Mouse (Mus musculus): ENCODE measurements around the gene Eif2b2.

Eif2b2 gene

DNA sequence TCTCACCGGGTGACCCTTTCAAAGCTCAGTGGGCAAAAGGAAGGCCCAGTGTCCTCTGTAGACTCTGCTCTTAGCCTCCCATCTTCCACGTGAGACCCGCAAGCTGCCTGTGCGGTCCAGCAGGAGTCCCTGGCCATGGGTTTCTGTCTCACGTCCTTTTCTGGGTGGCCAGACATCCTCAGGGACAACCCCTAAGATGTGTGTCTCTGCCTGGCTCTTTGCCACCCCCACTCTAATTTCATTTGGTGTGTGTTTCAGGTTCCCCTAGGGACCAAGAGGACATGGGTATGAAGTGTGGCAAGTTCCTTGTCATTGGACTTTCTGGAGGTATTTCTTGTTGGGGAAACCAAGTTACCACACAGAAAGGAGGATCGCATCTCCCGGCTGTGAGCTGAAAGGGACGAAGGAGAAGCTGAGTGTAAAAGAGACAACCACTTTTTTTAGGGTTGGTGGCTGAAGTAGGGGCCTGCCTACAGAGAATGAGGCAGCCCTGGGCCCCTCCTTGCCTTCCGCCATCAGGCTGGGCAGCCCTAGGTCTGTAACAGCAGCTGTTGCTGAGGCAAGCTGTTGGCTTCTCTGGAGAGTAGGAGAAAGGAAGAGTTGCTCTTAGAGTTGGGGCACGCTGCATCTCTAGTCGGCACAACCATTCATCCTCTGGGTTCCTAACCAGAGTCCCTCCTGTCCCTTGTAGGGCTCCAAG is 25.2 kb upstream of the Eif2b2 start:
- in situ Hi-C loops (cut with MboI) = no loop called here

DNA sequence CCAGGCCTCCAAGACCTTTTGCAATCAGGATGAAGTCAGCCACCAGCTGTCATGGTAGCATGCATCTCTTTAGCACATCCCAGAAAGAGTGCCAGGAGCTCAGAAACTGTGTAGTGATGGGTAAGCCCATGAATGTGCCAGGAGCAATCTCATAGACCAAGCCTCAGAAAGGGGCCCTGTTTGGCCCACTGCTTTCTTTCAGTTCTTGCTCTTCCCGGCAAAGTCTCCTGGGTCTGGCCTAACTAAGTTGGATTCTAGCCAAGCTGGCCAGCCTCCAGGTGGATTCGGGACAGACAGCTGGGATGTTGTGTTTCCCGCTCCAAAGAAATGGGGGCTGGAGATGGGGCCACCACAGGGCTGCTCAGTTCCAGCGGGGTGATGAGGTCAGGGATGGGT is 24.7 kb upstream of the Eif2b2 start:
- in situ Hi-C loops (cut with MboI) = no loop called here

DNA sequence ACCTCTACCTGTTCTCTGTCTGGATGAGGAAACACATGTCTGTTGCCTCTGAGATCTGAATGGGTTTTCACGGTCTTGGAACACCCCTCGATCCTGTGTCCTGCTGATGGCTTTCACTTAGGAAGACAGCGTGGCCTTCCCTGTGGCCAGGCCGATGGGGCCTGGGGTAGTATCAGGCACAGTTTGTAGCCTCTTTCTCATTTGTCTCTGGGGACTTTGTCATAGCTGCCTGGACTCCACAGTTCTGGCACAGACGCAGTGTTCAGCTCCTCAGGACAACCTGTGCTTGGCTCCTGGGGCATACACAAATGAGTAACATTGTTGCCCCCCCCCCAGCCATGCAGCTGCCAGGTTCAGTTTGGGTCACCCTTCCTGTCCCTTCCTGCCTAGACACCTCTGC is 24.2 kb upstream of the Eif2b2 start:
- in situ Hi-C loops (cut with MboI) = no loop called here

DNA sequence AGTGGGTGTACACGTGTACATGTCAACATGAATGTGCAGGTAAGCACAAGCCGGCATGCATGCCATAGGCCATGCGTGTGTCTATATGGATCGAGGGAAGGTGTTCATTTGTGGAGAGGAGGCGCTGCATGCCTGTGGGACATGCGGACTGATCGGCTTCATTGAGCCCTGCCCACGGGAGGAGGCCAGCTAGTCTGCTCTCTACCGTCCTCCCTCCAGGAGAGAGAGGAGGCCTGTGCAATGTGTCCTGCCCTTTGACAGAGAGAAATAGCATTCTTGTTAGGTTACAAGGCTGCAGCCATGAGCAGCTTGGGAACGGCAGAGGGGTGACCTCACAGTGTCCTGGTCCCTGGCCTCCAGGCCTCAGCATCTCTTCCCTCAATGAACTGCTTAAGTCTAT is 23.1 kb upstream of the Eif2b2 start:
- in situ Hi-C loops (cut with MboI) = no loop called here

DNA sequence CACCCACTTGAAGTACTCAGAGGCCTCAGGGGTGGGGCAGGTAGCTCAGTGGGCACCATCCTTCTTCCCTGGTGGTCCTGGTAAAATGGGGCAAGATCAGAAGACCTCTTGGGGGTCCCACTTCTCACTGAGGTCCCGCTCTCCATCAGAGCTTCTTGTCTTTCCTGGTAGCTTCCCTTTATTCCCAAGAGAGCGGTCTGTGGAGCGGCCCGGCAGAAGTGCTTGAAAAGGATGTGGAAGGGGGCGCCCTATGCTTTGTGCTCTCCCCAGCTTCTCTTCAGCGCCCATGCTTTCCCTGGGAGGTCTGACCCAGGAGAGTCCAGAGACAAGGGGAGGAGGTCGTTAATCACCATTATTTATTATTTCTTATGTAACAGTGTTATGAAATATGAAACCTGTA is 21.9 kb upstream of the Eif2b2 start:
- in situ Hi-C loops (cut with MboI) = no loop called here

DNA sequence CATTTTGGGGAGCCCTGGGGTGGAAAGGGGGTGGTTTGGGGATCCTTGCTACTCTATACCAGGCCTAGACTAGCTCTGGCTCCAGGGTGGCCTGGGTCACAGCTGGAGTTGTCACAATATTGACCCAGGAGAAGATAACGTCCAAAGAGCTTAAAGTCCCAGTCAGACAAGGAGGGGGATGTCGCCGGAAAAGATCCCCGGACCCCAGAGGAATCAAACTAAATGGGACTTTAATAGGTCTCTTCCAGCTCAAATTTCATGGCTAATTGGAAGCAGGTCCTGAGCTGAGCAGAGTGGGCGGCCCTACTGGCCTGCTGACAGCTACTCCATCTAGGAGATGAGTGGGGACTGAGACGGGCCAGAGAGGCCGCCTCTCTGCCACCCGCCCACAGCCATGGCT is 21.3 kb upstream of the Eif2b2 start:
- in situ Hi-C loops (cut with MboI) = no loop called here

DNA sequence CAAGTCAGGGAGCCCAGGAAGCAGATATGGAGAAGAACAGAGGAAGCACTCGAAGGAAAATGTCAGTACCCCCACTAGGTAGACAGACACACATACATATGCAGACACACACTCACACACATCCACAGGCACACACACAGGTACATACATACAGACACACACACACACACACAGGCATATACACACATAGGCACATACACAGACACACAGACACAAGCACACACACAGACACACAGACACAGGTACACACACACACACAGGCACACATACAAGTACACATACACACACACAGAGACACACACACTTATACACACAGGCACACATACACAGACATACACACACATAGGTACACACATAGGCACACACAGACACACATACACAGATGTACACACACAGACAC is 19.3 kb upstream of the Eif2b2 start:
- in situ Hi-C loops (cut with MboI) = no loop called here

DNA sequence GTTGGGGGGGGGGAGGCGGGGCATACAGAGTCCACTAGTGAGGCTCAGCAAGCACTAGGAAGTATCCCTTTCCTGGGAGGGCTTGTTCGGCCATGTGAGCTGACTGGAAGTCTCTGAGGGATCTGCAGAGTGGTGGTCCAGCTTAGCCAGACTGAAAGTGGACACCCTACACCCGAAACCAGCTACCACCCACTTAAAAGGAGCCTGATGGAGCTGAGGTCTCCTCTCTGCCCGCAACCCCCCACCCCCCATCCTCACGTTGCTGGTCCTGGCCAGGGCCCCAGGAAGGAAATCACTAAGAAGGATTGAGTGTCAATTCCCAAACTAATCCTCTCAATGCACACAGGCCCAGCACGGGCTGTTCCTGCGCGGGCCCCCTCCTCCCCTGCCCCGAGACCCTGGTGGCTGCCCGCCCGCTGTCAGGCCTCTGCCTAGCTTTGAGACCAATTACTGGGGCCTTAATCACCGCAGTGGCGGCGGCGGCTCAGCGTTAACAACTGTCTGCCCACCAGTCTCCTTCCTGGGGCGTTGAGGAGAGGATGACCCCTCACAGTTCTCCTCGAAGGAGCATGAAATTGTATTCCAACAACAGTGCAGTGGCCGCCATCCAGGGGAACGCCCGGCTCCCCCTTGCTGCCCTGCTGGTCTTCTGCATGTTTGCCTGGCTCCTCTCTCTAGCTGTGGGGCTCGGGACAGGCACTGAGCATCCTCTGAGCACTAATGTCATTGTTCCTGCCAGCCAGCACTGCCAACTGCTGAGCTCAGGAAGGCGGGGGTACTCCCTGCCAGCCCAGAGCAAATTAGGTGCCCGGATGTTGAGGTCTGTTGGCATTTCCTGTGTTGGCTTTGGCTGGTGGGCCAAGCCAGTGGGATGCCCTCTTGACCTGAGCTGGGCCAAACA is 18.1 kb upstream of the Eif2b2 start:
- in situ Hi-C loops (cut with MboI) = no loop called here

DNA sequence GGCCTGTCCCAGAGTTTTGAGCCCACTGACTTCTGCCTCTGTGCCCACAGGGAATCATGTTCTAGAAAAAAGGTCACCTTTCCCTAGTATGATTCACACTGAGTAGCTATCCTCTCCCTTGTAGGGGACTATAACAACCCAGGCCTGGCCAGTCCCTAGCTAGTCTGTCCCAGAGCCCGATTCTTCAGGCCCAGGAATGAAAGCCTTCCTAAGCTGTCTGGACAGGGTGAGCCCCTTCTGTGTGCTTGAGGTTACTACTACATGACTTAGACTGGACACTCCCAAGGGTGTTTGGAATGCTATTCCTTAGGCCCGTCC is 17.5 kb upstream of the Eif2b2 start:
- in situ Hi-C loops (cut with MboI) = no loop called here

DNA sequence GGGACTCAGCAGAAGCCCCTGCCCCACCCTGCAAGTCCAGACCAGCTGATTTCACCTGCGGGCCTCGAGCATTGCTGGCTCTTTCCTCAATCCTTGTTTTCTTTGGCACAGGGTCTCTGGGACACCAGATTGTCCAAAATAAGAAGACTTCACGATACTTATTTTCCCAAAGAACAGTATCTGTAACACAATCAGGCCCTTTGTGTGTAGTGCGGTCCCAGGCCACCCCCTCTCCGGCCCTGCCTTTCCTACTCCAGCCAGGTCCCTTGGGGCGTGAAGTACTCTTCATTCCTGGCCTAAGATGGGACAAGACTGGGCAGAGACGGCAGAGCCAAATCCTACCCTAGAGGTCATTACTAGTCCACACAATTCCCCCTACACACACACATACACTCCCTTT is 17.1 kb upstream of the Eif2b2 start:
- in situ Hi-C loops (cut with MboI) = no loop called here

DNA sequence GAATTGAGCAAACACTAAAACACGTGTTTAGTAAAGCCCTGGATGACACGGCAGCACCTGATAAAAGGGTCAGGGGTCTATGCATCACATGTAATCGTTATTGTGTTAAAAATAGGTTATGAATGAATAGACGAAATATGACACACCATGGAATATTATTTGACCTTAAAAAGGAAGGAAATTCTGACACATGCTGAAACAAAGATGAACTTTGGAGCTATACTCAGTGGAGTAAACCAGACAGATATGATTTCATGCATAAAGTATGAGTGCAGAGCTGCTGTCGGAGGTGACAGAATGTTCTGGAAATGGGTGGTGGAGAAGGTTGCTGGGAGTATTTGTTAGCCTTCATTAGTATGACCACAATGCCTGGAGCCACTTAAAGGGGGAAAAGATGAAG is 15.6 kb upstream of the Eif2b2 start:
- in situ Hi-C loops (cut with MboI) = no loop called here

DNA sequence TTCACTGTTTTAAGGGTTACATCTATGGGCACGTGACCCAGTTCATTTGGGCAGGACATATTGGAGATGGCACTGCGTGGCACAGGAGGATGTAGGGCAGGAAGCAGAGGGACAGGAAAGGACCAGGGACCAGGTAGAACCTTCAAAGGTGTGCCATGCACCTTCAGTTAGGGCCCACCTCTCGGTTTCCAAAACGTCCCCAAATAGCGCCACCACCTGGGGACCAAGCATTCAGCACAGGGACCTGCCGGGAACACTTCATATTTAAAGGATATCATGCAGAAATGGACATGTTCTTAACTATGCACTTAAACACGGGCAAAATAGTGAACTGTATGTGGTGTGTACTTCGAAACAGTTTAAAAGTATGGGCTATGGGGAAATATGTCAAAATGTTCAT is 15.2 kb upstream of the Eif2b2 start:
- in situ Hi-C loops (cut with MboI) = no loop called here

DNA sequence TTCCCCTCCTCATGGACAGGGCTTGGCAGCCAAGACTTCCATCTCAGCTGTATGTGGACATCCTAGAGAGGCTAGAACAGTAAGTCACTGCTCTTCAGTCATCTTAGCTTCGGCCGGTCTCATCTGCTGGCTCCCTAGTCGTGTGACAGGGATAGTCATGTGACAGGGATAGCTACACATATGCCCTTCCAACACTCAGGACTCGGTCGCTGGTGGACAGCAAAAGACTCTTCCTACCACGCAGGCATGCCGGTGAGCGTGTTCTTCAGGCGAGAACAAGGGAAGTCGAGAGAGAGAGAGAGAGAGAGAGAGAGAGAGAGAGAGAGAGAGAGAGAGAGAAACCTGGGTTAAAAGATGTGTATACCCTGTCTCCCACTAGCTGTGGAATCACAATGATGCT is 13.9 kb upstream of the Eif2b2 start:
- in situ Hi-C loops (cut with MboI) = no loop called here

DNA sequence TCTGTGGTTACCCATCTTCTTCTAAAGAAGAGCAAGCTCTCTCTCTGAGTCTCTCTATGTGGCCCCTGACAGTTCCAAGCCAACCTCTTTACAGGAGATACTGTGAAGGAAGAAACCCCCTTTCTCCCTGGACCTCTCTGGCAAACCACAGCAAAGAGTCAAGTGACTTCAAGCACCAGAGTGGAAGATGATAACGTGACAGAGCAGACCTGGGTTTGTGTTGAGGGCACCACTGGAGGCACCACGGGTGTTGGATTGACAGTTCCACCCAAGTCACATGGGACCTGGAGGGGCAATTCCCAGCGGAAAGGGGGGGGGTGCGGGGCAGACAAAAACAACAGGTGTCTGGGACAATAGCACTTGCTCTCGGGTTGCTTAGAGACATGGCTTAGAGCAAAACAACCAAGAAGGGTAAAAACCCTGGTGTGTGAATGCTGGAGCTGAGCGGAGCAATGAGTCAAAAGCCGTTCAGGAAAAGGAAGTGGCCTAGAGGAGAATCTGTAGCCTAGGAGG is 10.5 kb upstream of the Eif2b2 start:
- in situ Hi-C loops (cut with MboI) = no loop called here

DNA sequence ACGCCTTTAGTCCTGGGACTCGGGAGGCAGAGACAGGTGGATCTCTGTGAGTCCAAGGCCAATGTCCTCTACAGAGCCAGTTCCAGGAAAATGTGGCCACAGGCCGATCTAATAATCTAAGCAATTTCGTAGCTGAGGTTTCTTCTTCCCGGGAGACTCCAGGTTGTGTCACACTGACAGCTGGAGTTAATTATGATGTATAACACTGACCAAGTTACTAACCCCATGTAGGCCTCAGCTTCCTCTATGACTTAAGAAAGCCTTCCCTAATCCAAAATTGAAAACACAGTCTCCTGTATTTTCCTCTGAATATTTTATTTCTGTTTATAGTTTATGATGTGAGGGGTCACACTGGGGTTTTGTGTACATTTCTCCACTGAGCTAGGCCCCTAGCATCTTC is 4.2 kb upstream of the Eif2b2 start:
- in situ Hi-C loops (cut with MboI) = no loop called here

DNA sequence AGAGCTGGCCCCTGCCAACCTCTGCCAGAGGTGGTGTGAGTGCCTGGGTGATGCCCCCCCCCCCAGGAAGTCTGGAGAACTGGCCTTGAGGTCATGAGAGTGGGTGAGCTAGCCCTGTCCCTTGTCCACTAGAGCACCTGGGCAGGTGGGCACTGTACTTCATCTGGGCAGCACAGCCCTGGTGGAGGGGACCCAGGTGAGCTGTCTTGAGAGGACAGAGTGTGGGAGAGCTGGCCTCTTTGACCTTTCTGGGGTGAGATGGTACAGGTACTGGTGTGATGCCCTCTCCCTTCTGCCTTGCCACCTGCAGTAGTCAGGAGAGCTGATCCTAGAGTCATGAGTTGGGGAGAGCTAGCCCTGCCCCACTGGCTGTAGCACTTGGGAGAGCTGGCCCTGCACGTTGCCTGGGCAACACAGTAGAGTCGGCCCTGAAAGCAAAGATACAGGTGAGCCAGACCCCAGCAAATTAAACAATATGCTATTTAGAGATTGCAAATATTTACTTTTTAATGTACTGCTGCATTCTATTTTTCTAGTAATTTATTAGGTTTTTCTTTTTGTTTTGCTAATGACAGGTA is 1.5 kb upstream of the Eif2b2 start:
- in situ Hi-C loops (cut with MboI) = no loop called here

DNA sequence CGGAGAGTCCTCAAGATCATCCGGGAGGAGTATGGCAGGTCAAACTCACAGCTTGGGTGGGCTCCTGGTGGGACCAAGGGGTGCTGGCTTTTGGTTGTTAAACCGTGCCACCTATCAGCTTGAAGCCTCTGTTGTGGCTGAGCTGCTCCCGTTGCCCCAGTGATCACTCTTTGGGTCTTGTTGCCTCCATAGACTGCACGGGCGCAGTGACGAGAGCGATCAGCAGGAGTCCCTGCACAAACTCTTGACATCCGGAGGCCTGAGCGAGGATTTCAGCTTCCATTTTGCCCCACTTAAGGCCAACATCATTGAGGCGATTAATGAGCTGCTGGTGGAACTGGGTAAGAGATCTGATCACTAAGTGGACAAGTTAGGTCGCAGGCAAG is 617 bp downstream of the Eif2b2 start:
- in situ Hi-C loops (cut with MboI) = no loop called here

DNA sequence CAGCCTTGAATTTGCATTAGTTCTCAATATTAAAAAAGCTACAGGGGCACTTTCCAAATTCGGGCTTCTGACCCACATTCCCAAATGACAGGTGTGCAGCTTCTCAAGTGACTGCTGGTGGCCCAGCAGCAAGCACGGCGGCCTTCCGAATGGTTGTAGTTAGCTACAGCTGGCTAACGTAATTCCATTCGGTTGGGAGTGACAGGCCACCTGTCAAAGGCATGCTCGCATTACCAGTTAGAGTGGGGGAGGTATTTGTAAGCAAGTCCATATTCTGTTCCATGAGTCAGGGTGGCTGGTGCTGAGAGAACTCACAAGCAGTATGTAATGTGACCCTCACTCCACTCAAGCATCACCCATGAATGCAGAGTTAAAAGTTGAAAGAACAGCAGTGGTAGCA is 7.9 kb downstream of the Eif2b2 start:
- in situ Hi-C loops (cut with MboI) = no loop called here

DNA sequence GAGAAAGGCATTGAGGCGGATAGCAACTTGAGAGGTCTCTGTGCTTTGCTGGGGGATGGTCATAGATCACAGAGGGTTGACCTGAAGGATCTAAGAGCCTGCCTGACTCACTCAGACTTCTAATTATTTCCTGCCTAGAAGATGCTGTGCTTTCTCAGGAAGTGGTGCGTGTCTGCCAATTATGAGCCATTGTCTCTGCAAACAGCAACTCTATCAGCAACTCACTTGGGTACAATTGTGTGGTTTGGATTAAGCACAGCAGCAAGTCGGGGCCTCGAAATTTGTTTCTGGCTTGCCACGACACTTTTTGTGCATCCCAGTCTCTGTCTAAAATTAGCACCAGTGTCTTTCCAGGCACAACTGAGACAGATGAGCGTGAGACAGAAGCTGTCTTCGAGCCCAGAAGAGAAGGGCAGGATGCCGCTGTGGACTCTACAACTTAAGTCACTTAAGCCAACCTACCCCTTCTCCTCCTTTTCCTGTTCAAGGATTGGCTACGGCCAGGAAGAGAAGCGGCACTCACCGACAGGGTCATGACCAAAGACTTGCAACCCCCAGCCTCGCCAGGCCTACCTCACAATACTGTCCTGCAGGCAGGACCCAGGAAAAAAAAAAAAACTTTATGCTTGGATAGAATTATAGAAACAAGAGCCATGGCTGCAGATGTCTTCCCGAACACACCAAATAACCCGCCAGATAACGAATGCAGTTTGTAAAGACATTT is 8.8 kb downstream of the Eif2b2 start:
- in situ Hi-C loops (cut with MboI) = no loop called here

DNA sequence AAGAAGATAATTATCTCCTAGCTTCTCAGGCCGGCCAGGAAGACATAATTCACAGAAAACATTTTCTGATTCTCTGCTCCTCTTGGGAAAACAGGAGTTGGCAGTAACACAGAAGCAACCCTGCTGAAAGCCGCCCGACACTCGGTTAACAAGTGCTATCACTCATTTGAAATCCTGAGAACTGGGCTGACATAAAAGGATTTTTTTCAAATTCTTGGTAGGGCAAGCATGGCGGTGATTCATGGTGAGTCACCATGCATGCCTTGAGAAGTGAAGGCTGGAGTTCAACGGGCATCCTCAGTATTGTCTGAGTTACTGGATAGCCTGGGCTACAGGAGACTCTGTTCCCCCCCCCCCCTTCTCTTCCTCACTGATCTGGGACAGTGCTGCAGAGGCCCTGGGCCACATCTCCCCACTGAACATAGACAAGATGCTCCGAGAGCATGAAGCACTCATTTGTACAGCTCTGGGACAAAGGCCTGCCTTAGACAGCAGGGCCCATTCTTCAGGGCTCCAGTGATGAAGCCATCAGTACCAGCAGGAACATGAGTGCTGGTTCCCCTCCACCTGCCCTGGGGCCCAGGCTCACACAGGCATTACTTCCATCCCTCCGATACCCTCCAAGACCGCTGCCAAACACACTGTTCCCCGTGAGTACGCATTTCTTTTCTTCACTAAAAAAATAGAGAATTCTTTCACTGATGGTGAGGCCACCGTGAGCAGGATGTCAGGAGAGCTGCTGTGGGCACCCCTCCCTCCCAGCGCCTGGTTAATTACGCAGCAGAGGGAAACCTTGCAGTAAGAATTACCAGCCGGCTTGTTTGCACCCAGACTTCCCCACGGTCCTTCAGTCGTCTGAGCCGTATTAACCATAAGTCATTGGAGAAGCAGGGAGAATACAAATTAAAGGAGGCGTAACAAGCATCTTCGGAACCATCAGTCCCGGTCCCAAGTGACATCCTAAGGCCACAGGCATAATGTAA is 14.4 kb downstream of the Eif2b2 start:
- in situ Hi-C loops (cut with MboI) = no loop called here

DNA sequence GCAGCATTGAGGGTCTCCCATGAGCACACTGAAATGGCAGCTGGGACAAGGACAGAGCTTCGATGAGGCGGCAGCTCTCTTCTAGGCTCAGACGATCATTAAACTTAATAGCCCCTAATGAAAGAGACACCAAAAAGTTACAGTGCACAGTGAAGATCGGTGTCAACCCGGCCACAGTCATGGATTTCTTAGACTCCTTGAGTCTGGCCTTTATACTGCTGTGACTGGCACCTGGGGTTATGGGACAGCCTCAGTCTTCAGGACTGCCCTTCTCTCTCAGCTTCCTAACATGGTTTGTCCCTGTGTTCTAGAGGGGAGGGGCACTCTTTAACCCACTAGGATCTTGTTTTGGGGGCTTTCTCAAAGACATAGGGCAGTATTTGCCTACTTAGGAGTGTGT is 18.3 kb downstream of the Eif2b2 start:
- in situ Hi-C loops (cut with MboI) = no loop called here
